Mouse (Mus musculus) intestine, embryonic 16.5 days (tissue): ENCODE results near the gene Poc1b. TPM values are rescaled to one million over a fixed set of nuclear protein-coding genes. Genes with fewer than 3 reads are reported as not detected.

ENCODE experiments used
- ATAC-seq: fragments of 200-750 bp; cut with Nextera tagmentation; 2 replicates; pipeline ENCODE4 v1.8.0; 2017; ENCODE audit warnings: moderate TSS enrichment, moderate library complexity
- H3K27ac ChIP-seq: fragments of 300-500 bp; sonication (generic); 2 replicates; pipeline ENCODE4 v1.5.1; 2014; ENCODE audit warnings: mild to moderate bottlenecking, low read length
- H3K27me3 ChIP-seq: fragments of 300-500 bp; sonication (generic); replicated peaks from 2 replicates; pipeline ENCODE4 v1.6.1; 2014; ENCODE audit warnings: low read length, control low read depth, mixed read lengths; ENCODE audit not compliant: control insufficient read depth, insufficient read depth
- H3K36me3 ChIP-seq: fragments of 300-500 bp; sonication (generic); 2 replicates; pipeline ENCODE4 v1.6.1; 2014; ENCODE audit warnings: low read length, control low read depth; ENCODE audit not compliant: control insufficient read depth, insufficient read depth
- H3K4me1 ChIP-seq: fragments of 300-500 bp; sonication (generic); 2 replicates; pipeline ENCODE4 v1.6.1; 2014; ENCODE audit warnings: low read length, control low read depth, mixed read lengths; ENCODE audit not compliant: control insufficient read depth, insufficient read depth
- H3K4me2 ChIP-seq: fragments of 300-500 bp; sonication (generic); 2 replicates; pipeline ENCODE4 v1.6.1; 2014; ENCODE audit warnings: low read depth, low read length, control low read depth
- H3K4me3 ChIP-seq: fragments of 300-500 bp; sonication (generic); 2 replicates; pipeline ENCODE4 v1.5.1; 2014; ENCODE audit warnings: mild to moderate bottlenecking, low read length
- H3K9ac ChIP-seq: fragments of 300-500 bp; sonication (generic); 2 replicates; pipeline ENCODE4 v1.6.1; 2014; ENCODE audit warnings: low read depth, low read length
- H3K9me3 ChIP-seq: fragments of 300-500 bp; sonication (generic); 2 replicates; pipeline ENCODE4 v1.6.1; 2016; ENCODE audit warnings: low read length, control low read depth; ENCODE audit not compliant: control insufficient read depth
- WGBS: fragments of 180-500 bp; shearing (Covaris S2); extraction: QIAGEN DNeasy Blood & Tissue Kit; methylation state at CpG from one replicate; pipeline ENCODE4 v1.1.7; 2014; 5-methylcytosine and 5-hydroxymethylcytosine counted together
- polyA plus RNA-seq: library from polyadenylated mRNA; unstranded; fragments of >200 nt; fragmentation: Nextera tagmentation; extraction: Ambion mirVana; gene quantifications from 2 replicates; pipeline ENCODE4 v1.2.1, GENCODE M21; 2015

Gene Poc1b
- polyA plus RNA-seq, 1 experiment from 2014 or later = 20.5 TPM

GRCm38 (mm10) chr10:99190798-99191197, 84.0 kb downstream of the Poc1b start:
- no peak for ATAC-seq
- Histone ChIP-seq H3K9ac (no peak overlapping the region), H3K4me2 (no peak overlapping the region), H3K4me3 (no peak overlapping the region), H3K36me3 (no peaks in the 10 kb centered on the region), H3K27me3 (no peaks in the 10 kb centered on the region), H3K27ac (no peak overlapping the region), H3K4me1 (no peaks in the 10 kb centered on the region; the same call in 1 of the 2 replicates), H3K9me3 (no peaks in the 10 kb centered on the region)
- 59% methylated on average over 3 of the region's 3 CpGs for WGBS

GRCm38 (mm10) chr10:99194451-99195055, 87.7 kb downstream of the Poc1b start:
- H3K4me2 ChIP-seq = no peak overlapping the region
- H3K36me3 ChIP-seq = no peaks in the 10 kb centered on the region
- 70% methylated on average over 2 of the region's 2 CpGs for WGBS
- H3K9ac ChIP-seq = no peak overlapping the region
- no peaks in the 10 kb centered on the region for H3K9me3 ChIP-seq
- no peak overlapping the region for H3K27ac ChIP-seq
- no peak overlapping the region for H3K4me3 ChIP-seq
- no peak for ATAC-seq
- 0 out of 2 replicates have a peak, but pooled peaks cover 2% of the 10 kb centered on the region for H3K4me1 ChIP-seq
- H3K27me3 ChIP-seq = no peaks in the 10 kb centered on the region

GRCm38 (mm10) chr10:99196556-99196955, 89.7 kb downstream of the Poc1b start:
- no peaks in the 10 kb centered on the region for H3K9me3 ChIP-seq
- H3K9ac ChIP-seq = no peak overlapping the region
- H3K27me3 ChIP-seq = no peaks in the 10 kb centered on the region
- 0 out of 2 replicates have a peak, but pooled peaks cover 2% of the 10 kb centered on the region for H3K4me1 ChIP-seq
- H3K4me3 ChIP-seq = no peak overlapping the region
- ATAC-seq = peak; percentile 29; the same call in 1 of the 2 replicates
- no peak overlapping the region for H3K27ac ChIP-seq
- H3K4me2 ChIP-seq = no peak overlapping the region
- H3K36me3 ChIP-seq = no peaks in the 10 kb centered on the region
- 67% methylated on average over 13 of the region's 13 CpGs for WGBS

- no peak for ATAC-seq
- H3K4me1 ChIP-seq = 0 out of 2 replicates have a peak, but pooled peaks cover 2% of the 10 kb centered on the region
- no peaks in the 10 kb centered on the region for H3K36me3 ChIP-seq
- no peak overlapping the region for H3K27ac ChIP-seq
- no peak overlapping the region for H3K4me3 ChIP-seq
- no peak overlapping the region for H3K4me2 ChIP-seq
- no peaks in the 10 kb centered on the region for H3K9me3 ChIP-seq
- H3K9ac ChIP-seq = no peak overlapping the region
- no peaks in the 10 kb centered on the region for H3K27me3 ChIP-seq
- WGBS = 73% methylated on average over 8 of the region's 8 CpGs
Measured at GRCm38 (mm10) chr10:99197125-99197524, 90.3 kb downstream of the Poc1b start.

- no peak overlapping the region for H3K9ac ChIP-seq
- H3K4me2 ChIP-seq = no peak overlapping the region
- no peaks in the 10 kb centered on the region for H3K27me3 ChIP-seq
- H3K4me1 ChIP-seq = 0 out of 2 replicates have a peak, but pooled peaks cover 2% of the 10 kb centered on the region
- ATAC-seq = peak; percentile 59; the same call in 1 of the 2 replicates
- 63% methylated on average over 9 of the region's 9 CpGs for WGBS
- H3K36me3 ChIP-seq = no peaks in the 10 kb centered on the region
- H3K4me3 ChIP-seq = no peak overlapping the region
- no peaks in the 10 kb centered on the region for H3K9me3 ChIP-seq
- no peak overlapping the region; the same call in 1 of the 2 replicates for H3K27ac ChIP-seq
Measured at GRCm38 (mm10) chr10:99197607-99198305, 90.9 kb downstream of the Poc1b start.

GRCm38 (mm10) chr10:99198946-99199345, 92.1 kb downstream of the Poc1b start:
- no peak overlapping the region for H3K4me2 ChIP-seq
- no peaks in the 10 kb centered on the region for H3K36me3 ChIP-seq
- H3K9me3 ChIP-seq = no peaks in the 10 kb centered on the region
- WGBS = 93% methylated on average over 9 of the region's 9 CpGs
- no peak overlapping the region for H3K9ac ChIP-seq
- no peaks in the 10 kb centered on the region for H3K27me3 ChIP-seq
- no peak overlapping the region for H3K4me3 ChIP-seq
- ATAC-seq = no peak
- H3K4me1 ChIP-seq = peaks cover 9% of the 10 kb centered on the region
- no peak overlapping the region for H3K27ac ChIP-seq

- 65% methylated on average over 5 of the region's 5 CpGs for WGBS
- ATAC-seq = no peak
- H3K9me3 ChIP-seq = no peaks in the 10 kb centered on the region
- peaks cover 10% of the 10 kb centered on the region for H3K4me1 ChIP-seq
- no peaks in the 10 kb centered on the region for H3K27me3 ChIP-seq
- H3K9ac ChIP-seq = no peak overlapping the region
- no peaks in the 10 kb centered on the region for H3K36me3 ChIP-seq
- no peak overlapping the region for H3K4me3 ChIP-seq
- H3K27ac ChIP-seq = no peak overlapping the region
- no peak overlapping the region for H3K4me2 ChIP-seq
Measured at GRCm38 (mm10) chr10:99200944-99201343, 94.1 kb downstream of the Poc1b start.

GRCm38 (mm10) chr10:99201786-99202185, 95.0 kb downstream of the Poc1b start:
- ATAC-seq = no peak
- Histone ChIP-seq H3K9ac (no peak overlapping the region), H3K4me2 (no peak overlapping the region), H3K4me3 (no peak overlapping the region), H3K27me3 (no peaks in the 10 kb centered on the region), H3K27ac (no peak overlapping the region), H3K9me3 (no peaks in the 10 kb centered on the region), H3K36me3 (no peaks in the 10 kb centered on the region), H3K4me1 (peaks cover 10% of the 10 kb centered on the region)
- WGBS = 10% methylated on average over 1 of the region's 1 CpGs

- no peak overlapping the region for H3K4me2 ChIP-seq
- ATAC-seq = peak; percentile 62
- H3K9ac ChIP-seq = no peak overlapping the region
- peak overlapping the region; percentile 40; the same call in 1 of the 2 replicates for H3K27ac ChIP-seq
- no peak overlapping the region for H3K4me3 ChIP-seq
- H3K4me1 ChIP-seq = peaks cover 10% of the 10 kb centered on the region
- H3K36me3 ChIP-seq = no peaks in the 10 kb centered on the region
- H3K9me3 ChIP-seq = no peaks in the 10 kb centered on the region
- 27% methylated on average over 8 of the region's 8 CpGs for WGBS
- no peaks in the 10 kb centered on the region for H3K27me3 ChIP-seq
Measured at GRCm38 (mm10) chr10:99202363-99202762, 95.5 kb downstream of the Poc1b start.
